Mouse (Mus musculus): Measurements from ENCODE around the gene Fndc3c1.
"Not testable (repeated sequence)": the region's sequence is repeated elsewhere in the genome, so short reads cannot be mapped to it uniquely, and the experiment has no call there.

The Fndc3c1 gene

DNA sequence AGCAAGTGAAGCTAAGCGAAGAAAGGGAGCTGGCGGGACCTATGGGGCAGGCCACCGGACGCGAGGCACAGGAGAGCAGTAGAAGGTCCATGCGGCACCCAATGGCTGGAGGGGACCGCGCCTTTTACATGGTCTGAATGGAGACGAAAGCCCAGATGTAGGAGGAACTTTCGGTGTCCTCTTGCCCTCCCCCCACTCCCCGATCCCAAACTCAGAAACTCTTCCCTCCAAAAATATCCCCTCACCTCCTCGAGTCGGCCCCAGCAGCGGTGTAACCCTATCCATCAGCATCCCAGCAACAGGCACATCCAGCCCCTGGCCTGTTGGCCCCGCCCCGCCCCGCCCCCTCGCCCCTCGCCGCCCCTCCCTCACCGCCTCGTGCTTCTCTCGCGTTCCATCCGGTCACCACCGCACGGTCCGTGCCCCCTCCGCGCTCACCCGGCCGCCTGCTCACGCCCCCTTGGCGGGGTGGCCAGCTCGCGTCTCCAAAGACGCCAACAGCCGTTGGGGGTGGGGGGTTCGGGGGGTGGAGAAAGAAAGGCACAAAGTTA lies at the start of gene Fndc3c1:
TSS of gene Fndc3c1 (minus strand) at position 301 of the 551 bp plus-strand sequence.
- DNase-seq (ENCODE audit: low spot score) = no peak

DNA sequence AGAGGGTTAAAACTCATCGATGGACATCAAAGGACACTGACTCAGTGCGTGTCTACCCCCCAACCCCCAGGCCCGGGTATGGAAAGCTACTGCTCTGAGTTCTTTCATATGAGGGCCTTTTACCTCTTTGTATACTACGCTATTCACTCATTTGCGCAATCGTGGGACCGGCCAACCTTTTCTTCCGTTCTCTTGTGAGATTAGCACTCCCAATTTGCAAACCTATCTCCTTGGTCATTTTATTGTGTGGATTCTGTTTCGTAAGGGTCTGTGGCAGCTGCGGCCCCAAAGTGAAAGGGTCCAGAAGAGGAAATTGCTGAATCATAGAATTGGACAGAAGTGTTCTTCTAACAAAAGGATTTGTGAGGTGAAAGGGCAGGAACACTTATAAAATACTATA lies 1.2 kb upstream of the Fndc3c1 start:
- no peak for DNase-seq (ENCODE audit: low spot score)

DNA sequence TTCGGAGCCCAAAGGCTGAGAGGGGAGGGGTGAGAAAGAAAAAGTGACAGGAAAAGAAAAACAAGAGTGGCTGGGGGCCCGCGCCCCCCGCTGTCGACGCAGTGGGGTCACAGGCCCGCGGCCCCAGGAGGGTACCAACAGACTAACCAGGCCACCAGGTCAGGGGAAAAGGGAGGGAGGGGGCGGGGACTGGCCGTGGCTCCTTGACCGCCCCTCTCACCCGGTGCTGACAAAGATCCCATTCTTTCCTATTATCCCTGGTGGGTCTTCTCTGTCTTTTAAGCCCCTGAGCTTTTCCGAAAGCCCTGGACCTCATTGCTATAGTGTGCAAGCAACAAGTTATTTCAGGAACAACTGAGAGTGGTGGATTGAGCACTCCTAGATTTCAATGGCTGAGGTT lies 470 bp upstream of the Fndc3c1 start:
- DNase-seq (ENCODE audit: low spot score) = no peak

DNA sequence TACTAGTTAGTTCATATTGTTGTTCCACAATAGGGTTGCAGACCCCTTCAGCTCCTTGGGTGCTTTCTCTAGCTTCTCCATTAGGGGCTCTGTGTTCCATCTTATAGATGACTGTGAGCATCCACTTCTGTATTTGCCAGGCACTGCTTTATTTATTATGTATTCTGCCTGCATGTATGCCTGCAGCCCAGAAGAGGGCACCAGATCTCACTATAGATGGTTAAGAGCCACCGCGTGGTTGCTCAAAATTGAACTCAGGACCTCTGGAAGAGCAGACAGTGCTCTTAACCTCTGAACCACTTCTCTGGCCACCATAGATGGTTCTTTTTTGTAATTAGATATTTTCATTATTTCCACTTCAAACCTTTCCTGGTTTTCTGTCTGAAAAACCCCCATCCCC lies 5.3 kb downstream of the Fndc3c1 start:
- DNase-seq (ENCODE audit: low spot score) = not testable (repeated sequence)

DNA sequence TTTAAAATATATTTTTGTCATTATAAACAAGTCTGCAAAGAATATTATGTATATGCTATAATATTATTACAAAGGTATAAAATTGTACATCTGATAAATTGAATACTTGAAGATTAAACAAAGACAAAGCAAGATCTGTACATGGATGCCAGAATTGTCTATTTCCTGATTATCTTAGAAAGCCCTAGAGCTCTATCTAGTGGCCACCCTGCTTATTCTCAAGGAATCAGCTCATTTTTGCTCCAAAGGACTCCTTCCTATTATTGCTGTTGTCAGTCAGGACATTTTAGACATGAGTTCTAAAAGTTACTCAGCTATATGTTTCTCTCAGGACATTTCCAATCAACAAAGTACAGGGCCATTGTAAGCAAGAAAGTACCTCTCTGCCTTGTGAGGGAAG lies 99.9 kb downstream of the Fndc3c1 start:
- DNase-seq (ENCODE audit: low spot score) = peak; percentile 5

DNA sequence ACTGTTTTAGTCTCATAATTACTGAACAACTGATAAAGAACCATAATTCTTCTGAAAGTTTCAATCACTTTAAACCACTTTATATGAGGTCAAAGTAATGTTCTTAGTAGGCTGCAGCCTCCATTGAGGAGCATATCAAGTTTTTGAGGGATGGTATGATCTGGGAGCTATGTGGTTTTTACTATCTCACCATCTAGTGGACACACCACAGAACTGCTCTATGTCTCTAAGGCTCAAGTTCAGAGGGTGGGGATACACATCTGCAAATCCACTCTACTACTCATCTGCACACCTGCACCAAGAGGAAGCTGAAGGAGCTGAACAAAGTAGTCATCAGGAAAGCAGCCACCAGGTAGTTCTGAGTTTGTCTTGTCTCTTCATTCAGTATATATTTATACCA lies 104.6 kb downstream of the Fndc3c1 start:
- DNase-seq (ENCODE audit: low spot score) = peak; percentile 2

All from adipocyte (in vitro differentiated cells).